Mouse (Mus musculus) gastrocnemius, postnatal 14 days (tissue): ENCODE measurements at regions not wholly inside any gene's neighbourhood (a gene's known extent, or its start where the extent isn't known, plus 50 kb on each side); places are given as distances from the start of the nearest gene placed in this dataset.

Experiments used
- DNase-seq: peaks from one replicate; pipeline ENCODE4 v3.0.0; 2021; ENCODE audit warnings: mixed read lengths
- intact Hi-C: fragments of 180-260 bp; cut with DNase I; formaldehyde crosslinking; loops from one replicate; pipeline ENCODE4 v1.15.1; 2025; ENCODE audit warnings: low total_unique reads

GRCm38 (mm10) chr19:21337201-21337600, 65.1 kb downstream of the Zfand5 start:
- intact Hi-C loops: no loop called here
- DNase-seq: no peak

- intact Hi-C loops: no loop called here
- peak; percentile 33 for DNase-seq
Observed at GRCm38 (mm10) chr19:21340563-21340962, 68.5 kb downstream of the Zfand5 start.
